Mouse (Mus musculus) liver, embryonic 12.5 days (tissue): ENCODE results near the gene Cnnm2. TPM values are rescaled to one million over a fixed set of nuclear protein-coding genes. Genes with fewer than 3 reads are reported as not detected.

Experiments used
- ATAC-seq: fragments of 200-750 bp; cut with Nextera tagmentation; 2 replicates; pipeline ENCODE4 v1.8.0; 2017; ENCODE audit warnings: moderate number of reproducible peaks, mild to moderate bottlenecking, moderate library complexity
- H3K27ac ChIP-seq: fragments of 300-500 bp; sonication (generic); 2 replicates; pipeline ENCODE4 v1.5.1; 2016; ENCODE audit warnings: mild to moderate bottlenecking
- H3K27me3 ChIP-seq: fragments of 300-500 bp; sonication (generic); replicated peaks from 2 replicates; pipeline ENCODE4 v1.6.1; 2016; ENCODE audit warnings: mild to moderate bottlenecking, moderate library complexity
- H3K36me3 ChIP-seq: fragments of 300-500 bp; sonication (generic); 2 replicates; pipeline ENCODE4 v1.6.1; 2016; ENCODE audit warnings: mild to moderate bottlenecking, moderate library complexity
- H3K4me1 ChIP-seq: fragments of 300-500 bp; sonication (generic); 2 replicates; pipeline ENCODE4 v1.6.1; 2016
- H3K4me2 ChIP-seq: fragments of 300-500 bp; sonication (generic); 2 replicates; pipeline ENCODE4 v1.6.1; 2016; ENCODE audit warnings: mild to moderate bottlenecking, moderate library complexity
- H3K4me3 ChIP-seq: fragments of 300-500 bp; sonication (generic); 2 replicates; pipeline ENCODE4 v1.5.1; 2016; ENCODE audit warnings: mild to moderate bottlenecking, moderate library complexity
- H3K9ac ChIP-seq: fragments of 300-500 bp; sonication (generic); 2 replicates; pipeline ENCODE4 v1.6.1; 2016; ENCODE audit warnings: mild to moderate bottlenecking, moderate library complexity
- H3K9me3 ChIP-seq: fragments of 300-500 bp; sonication (generic); replicated peaks from 2 replicates; pipeline ENCODE4 v1.6.1; 2016; ENCODE audit warnings: mild to moderate bottlenecking, moderate library complexity
- WGBS: fragments of 180-500 bp; shearing (Covaris S2); methylation state at CpG from one replicate; pipeline ENCODE4 v1.1.7; 2016; ENCODE audit not compliant: insufficient replicate concordance; 5-methylcytosine and 5-hydroxymethylcytosine counted together
- polyA plus RNA-seq: library from polyadenylated mRNA; unstranded; fragments of >200 nt; fragmentation: Nextera tagmentation; extraction: Ambion mirVana; gene quantifications from 2 replicates; pipeline ENCODE4 v1.2.1, GENCODE M21; 2016

Cnnm2 gene
- polyA plus RNA-seq, 1 experiment from 2014 or later: 1.6 TPM

DNA sequence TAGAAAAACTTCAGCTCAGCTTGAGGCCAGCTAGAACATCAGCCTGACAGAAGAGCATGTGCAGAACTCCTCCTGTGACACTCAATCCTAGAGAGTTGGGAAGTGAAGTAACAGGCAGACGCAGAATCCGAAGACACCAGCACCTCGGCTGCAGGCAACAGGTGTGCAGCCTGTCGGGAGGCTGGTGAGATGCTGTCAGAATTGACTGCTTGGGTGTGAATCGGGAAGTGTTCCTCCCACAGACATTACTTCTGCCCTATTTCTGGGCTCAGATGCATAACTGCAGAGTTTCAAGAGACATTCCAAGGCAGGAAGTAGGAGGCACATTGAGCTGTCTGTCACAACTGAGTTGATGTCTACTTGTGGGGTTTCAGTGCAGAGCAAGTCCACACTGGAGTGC is 72.9 kb downstream of the Cnnm2 start:
- no peak overlapping the region for H3K4me3 ChIP-seq
- H3K27ac ChIP-seq: no peak overlapping the region
- H3K36me3 ChIP-seq: no peaks in the 10 kb centered on the region
- no peak overlapping the region for H3K9ac ChIP-seq
- H3K4me1 ChIP-seq: peaks cover 7% of the 10 kb centered on the region; the same call in 1 of the 2 replicates
- no peak overlapping the region for H3K4me2 ChIP-seq
- WGBS: 86% methylated on average over 5 of the region's 5 CpGs
- no peaks in the 10 kb centered on the region for H3K9me3 ChIP-seq
- H3K27me3 ChIP-seq: peaks cover 17% of the 10 kb centered on the region; the same call in 1 of the 2 replicates
- ATAC-seq: no peak

DNA sequence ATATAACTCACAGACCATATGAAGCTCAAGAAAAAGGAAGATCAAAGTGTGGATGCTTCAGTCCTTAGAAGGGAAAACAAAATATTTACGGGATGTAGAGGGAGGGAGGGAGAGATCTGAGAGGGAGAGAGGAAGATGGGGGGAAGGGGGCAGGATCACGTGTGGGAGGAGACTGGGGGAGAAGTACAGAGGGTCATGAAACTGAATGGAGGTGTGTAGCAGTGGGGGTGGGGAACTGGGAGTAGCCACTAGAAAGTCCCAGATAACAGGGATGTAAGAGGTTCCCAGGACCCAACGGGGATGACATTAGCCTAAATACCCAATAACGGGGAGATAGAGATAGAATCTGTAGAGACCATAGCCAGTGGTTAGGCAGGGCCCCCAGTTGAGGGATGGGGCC is 73.9 kb downstream of the Cnnm2 start:
- peaks cover 7% of the 10 kb centered on the region; the same call in 1 of the 2 replicates for H3K4me1 ChIP-seq
- H3K9ac ChIP-seq: no peak overlapping the region
- no peak overlapping the region for H3K4me2 ChIP-seq
- 56% methylated on average over 4 of the region's 4 CpGs for WGBS
- ATAC-seq: no peak
- no peak overlapping the region for H3K27ac ChIP-seq
- peaks cover 20% of the 10 kb centered on the region; the same call in 1 of the 2 replicates for H3K27me3 ChIP-seq
- no peaks in the 10 kb centered on the region for H3K36me3 ChIP-seq
- H3K9me3 ChIP-seq: no peaks in the 10 kb centered on the region
- H3K4me3 ChIP-seq: no peak overlapping the region

DNA sequence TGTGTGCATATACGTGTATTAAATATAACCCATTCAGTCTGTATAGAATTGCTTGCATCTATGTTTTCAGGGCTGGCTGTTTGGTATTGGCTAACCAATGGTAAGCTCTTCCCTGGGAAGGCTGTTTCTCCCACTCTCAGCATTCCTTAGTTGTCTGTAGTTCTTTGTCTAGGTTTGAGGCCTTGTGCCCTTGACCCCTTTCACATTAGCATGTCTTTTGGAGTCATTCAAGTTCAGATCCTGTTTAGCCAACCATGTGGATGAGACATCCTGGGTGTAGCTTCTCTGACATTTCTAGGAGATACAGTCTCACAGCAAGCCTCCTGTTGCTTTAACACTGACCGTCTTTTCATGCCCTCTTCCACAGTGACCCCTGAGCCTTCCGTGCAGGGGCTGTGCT is 74.7 kb downstream of the Cnnm2 start:
- Histone ChIP-seq H3K36me3 (no peaks in the 10 kb centered on the region), H3K4me2 (no peak overlapping the region), H3K27ac (no peak overlapping the region), H3K9me3 (no peaks in the 10 kb centered on the region), H3K4me1 (peaks cover 7% of the 10 kb centered on the region; the same call in 1 of the 2 replicates), H3K27me3 (peaks cover 20% of the 10 kb centered on the region; the same call in 1 of the 2 replicates), H3K9ac (no peak overlapping the region), H3K4me3 (no peak overlapping the region)
- 81% methylated on average over 3 of the region's 3 CpGs for WGBS
- no peak for ATAC-seq

DNA sequence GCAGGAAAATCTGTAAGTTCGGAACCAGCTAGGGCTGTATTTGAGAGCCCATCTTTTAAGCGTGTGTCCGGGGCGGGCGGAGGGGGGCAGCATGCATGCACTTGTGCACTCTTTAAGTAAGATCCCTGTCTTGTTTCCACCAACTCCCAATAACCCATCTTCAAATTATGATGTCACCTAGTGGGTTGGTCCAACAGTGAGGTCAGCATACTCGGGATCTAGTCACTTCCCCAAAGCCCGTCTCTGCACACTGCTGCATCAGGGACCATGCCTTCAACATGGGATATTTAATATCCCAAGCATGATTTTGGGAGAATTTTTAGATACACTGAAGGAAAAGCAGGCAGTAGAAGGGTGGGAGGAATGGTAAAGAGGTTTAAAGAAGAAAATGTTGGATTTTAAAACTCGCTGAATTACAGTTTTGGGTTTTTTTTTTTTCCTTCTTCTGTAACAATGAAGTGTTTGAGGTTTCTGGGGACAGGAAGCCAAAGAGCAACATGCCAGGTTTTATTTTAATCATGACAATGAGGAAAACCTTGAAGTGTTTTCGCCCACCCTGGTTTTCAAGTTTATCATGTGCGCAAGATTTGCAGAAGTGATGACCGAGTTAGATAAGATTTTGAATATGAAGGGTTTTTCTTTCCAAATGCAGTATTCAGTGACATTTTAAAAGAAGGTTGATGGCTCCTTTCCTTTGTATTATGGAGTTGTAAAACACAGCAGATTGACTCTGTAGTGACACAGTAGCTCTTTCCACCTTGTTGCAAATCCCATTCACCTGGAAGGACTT is 76.1 kb downstream of the Cnnm2 start:
- Histone ChIP-seq H3K4me1 (peaks cover 7% of the 10 kb centered on the region; the same call in 1 of the 2 replicates), H3K9ac (no peak overlapping the region), H3K4me3 (no peak overlapping the region), H3K27ac (no peak overlapping the region), H3K4me2 (no peak overlapping the region), H3K27me3 (peaks cover 18% of the 10 kb centered on the region; the same call in 1 of the 2 replicates), H3K9me3 (no peaks in the 10 kb centered on the region), H3K36me3 (no peaks in the 10 kb centered on the region)
- WGBS: 67% methylated on average over 11 of the region's 11 CpGs
- ATAC-seq: no peak

DNA sequence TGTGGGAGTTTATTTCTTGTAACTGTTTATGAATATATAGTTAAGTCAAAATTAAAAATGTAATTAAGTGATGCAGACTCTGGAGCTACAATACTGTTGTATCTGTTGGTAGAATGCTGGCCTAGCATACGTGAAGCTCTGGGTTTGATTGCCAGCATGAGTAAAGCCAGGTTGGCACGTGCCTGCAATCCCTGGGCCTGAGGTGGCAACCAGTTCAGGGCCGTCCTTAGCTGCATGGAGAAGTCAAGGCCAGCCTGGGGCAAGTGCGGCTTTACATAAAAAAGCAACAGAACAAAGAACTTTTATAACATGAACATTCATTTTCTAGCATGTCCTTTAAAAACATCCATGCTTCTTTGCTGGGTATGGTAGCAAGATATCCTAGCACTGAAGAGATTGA is 79.6 kb downstream of the Cnnm2 start:
- H3K4me2 ChIP-seq: no peak overlapping the region
- no peak overlapping the region for H3K4me3 ChIP-seq
- WGBS: 77% methylated on average over 4 of the region's 4 CpGs
- H3K36me3 ChIP-seq: no peaks in the 10 kb centered on the region
- H3K9ac ChIP-seq: no peak overlapping the region
- no peak overlapping the region for H3K27ac ChIP-seq
- no peak for ATAC-seq
- 0 out of 2 replicates have a peak, but pooled peaks cover 16% of the 10 kb centered on the region for H3K27me3 ChIP-seq
- H3K9me3 ChIP-seq: no peaks in the 10 kb centered on the region
- H3K4me1 ChIP-seq: peaks cover 26% of the 10 kb centered on the region

DNA sequence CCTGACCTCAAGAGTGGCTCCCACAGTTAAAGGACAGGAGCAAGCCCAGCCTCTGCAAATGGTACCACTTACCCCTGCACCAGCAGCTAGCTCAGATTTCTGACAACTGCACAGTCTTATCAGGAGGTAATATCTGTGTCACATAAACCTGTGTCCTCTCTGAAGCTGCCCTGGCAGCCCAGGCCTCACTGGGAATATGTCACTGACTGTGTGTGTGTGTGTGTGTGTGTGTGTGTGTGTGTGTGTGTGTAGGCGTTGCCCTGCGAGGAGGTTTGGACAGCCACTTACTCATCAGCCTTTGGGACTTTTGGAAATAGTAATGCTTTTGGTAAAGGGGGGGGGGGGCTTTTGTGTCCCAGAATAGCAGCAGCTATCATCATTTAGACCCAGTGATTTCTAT is 81.6 kb downstream of the Cnnm2 start:
- Histone ChIP-seq H3K36me3 (no peaks in the 10 kb centered on the region), H3K27me3 (0 out of 2 replicates have a peak, but pooled peaks cover 13% of the 10 kb centered on the region), H3K27ac (no peak overlapping the region), H3K9me3 (no peaks in the 10 kb centered on the region), H3K4me1 (peaks cover 46% of the 10 kb centered on the region), H3K4me3 (no peak overlapping the region), H3K4me2 (no peak overlapping the region), H3K9ac (no peak overlapping the region)
- no peak for ATAC-seq
- 67% methylated on average over 2 of the region's 2 CpGs for WGBS

DNA sequence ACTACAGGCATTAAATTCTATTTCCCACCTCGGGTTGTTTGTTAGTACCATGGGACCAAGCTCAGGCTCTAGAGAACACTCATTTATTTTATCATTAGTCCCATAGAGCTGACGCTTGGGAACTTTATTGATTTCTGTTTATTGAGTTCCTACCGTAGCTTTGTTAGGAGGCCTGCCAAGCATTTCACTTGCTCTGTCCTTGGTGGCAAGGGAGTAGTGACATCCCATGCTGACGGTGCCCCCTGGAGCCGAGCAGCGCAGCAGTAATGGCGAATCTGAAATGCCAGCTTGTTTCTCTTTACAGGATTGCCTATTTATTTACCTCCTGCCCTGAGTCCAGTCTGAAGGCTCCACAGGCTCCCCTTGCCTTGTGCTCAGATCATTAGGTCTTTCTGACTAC is 84.7 kb downstream of the Cnnm2 start:
- H3K4me2 ChIP-seq: peak overlapping the region; percentile 37; the same call in 1 of the 2 replicates
- no peak for ATAC-seq
- H3K9ac ChIP-seq: 0 out of 2 replicates have a peak overlapping the region, but pooled peaks have one; percentile 47
- no peaks in the 10 kb centered on the region for H3K27me3 ChIP-seq
- H3K27ac ChIP-seq: peak overlapping the region; percentile 92
- peaks cover 72% of the 10 kb centered on the region for H3K4me1 ChIP-seq
- no peaks in the 10 kb centered on the region for H3K36me3 ChIP-seq
- WGBS: 82% methylated on average over 7 of the region's 7 CpGs
- no peak overlapping the region for H3K4me3 ChIP-seq
- no peaks in the 10 kb centered on the region for H3K9me3 ChIP-seq

DNA sequence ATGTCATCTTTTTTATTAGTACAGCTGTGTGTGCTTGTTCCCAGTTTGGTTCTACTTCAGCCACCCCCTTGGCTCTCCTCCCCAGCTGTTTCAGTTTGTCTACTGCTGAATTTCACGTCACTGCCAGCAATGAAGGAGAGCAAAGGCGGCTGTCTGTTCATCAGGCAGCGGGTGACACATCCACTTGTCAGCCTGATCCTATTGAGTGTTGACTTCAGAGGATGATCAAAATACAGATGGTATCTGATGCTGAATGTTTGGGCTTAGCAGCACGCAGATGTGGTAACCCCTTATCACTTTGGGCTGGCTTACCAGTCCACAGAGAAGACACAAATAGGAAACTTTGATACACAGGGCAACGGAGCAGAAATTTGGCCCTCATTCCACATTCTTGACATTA is 85.1 kb downstream of the Cnnm2 start:
- peak overlapping the region; percentile 37 for H3K4me2 ChIP-seq

DNA sequence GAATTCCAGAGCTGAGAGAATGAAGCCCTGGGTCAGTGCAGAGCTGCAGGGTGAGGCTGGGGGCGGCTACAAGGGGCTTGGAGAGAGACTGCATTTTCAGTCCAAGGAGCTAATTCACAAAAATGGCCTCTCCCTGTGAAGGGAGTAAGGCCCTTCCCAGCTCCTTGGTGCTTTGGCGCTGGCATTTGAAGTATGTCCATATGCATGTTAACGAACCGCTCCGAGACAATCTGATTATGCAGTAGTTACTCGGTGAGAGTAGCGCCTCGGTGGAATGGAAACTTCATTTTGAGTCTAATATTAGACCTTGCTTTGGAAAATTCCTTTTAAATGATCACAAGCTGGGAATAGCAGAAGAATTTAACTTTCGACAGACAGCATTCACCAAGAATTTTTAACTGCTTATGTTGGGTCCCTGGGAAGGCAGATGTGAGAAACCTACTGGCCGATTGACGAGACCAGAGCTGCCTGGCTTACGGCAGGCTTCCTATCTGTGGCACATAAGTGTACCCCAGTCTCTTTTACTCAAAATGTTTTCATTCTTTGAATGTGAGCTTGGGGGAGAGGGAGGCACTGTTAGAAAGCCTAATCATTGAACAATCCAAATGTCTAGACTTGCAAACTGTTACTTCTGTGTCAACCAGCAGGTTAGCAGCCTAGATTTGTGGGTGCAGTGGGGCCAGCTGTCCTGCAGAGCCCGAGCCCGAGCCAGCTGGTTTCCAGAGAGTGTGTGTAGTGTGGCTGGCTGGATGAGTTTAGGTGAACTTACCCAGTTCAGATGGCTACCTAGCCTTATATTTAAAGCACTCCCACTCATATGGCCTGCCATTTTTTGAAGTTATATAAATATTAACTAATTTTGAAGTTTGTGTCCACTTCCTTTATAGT is 87.2 kb downstream of the Cnnm2 start:
- peak overlapping the region; percentile 53 for H3K4me2 ChIP-seq
- WGBS: 71% methylated on average over 14 of the region's 14 CpGs
- H3K4me3 ChIP-seq: no peak overlapping the region
- H3K36me3 ChIP-seq: no peaks in the 10 kb centered on the region
- H3K4me1 ChIP-seq: peaks cover 68% of the 10 kb centered on the region
- peak overlapping the region; percentile 92 for H3K27ac ChIP-seq
- peak overlapping the region; percentile 45; the same call in 1 of the 2 replicates for H3K9ac ChIP-seq
- ATAC-seq: peak; percentile 65
- no peaks in the 10 kb centered on the region for H3K9me3 ChIP-seq
- no peaks in the 10 kb centered on the region for H3K27me3 ChIP-seq

More for the DNA sequence above, 85.1 kb downstream of the Cnnm2 start:
- Histone ChIP-seq H3K4me1 (peaks cover 74% of the 10 kb centered on the region), H3K4me3 (no peak overlapping the region), H3K9ac (peak overlapping the region; percentile 47), H3K27ac (peak overlapping the region; percentile 92), H3K9me3 (no peaks in the 10 kb centered on the region), H3K36me3 (no peaks in the 10 kb centered on the region), H3K27me3 (no peaks in the 10 kb centered on the region)
- peak; percentile 31 for ATAC-seq
- 32% methylated on average over 5 of the region's 5 CpGs for WGBS

DNA sequence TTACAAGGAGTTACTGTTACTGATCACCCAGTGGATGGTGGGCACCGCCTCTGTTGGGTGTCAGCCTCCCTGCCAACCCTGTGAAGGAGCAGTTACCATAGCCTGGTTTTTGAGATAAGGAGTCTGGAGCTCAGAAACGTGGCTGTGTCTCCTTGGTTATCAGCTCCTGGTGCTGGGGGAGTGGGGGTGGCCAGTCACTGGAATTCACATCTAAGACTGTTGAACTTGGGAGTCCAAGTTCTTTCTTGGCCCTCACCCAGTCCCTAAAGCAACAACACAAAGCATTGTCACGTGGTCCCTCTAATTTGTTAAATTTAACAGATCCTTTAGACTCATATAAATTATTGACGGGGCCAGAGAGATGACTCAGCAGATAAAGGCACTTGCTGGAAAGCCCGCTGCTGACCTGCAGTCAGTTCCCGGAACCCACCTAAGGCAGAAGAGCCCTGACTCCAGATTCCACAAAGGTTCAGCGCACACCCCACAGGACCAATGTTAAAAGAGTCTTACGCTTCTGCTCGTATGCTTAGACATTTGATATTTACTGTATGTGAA is 88.1 kb downstream of the Cnnm2 start:
- 24% methylated on average over 9 of the region's 9 CpGs for WGBS
- peaks cover 71% of the 10 kb centered on the region for H3K4me1 ChIP-seq
- H3K27me3 ChIP-seq: no peaks in the 10 kb centered on the region; the same call in 1 of the 2 replicates
- peak; percentile 97 for ATAC-seq
- H3K36me3 ChIP-seq: no peaks in the 10 kb centered on the region
- H3K9ac ChIP-seq: peak overlapping the region; percentile 60
- H3K4me2 ChIP-seq: peak overlapping the region; percentile 53
- H3K27ac ChIP-seq: peak overlapping the region; percentile 92
- no peak overlapping the region for H3K4me3 ChIP-seq
- no peaks in the 10 kb centered on the region for H3K9me3 ChIP-seq

DNA sequence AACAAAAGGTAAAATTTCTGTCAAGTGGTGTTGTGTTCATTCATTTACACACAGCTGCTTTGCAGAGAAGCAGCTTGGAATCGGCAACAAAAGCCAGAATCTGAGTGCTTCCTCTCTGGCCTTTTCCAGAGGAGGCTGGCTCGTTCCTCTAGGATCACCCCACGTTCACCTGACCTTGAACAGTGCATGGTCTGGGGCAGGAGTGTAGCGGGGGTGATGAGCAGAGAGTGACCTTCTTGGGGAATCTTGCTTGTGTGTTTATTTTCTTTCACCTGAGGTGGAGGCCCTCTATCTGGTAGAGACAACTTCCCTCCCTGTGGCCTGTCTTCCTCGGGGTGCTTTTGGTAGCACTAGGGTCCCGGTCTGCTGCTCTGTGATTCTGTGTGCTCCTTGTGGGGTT is 94.8 kb downstream of the Cnnm2 start:
- Histone ChIP-seq H3K27ac (no peak overlapping the region), H3K9ac (no peak overlapping the region), H3K4me3 (no peak overlapping the region), H3K4me1 (peaks cover 49% of the 10 kb centered on the region), H3K36me3 (no peaks in the 10 kb centered on the region), H3K9me3 (no peaks in the 10 kb centered on the region), H3K4me2 (0 out of 2 replicates have a peak overlapping the region, but pooled peaks have one; percentile 1), H3K27me3 (no peaks in the 10 kb centered on the region; the same call in 1 of the 2 replicates)
- WGBS: 55% methylated on average over 6 of the region's 6 CpGs
- no peak for ATAC-seq
